Mouse (Mus musculus) ES-Bruce4 (cell line): ENCODE data around the gene Hspa1b.
"Not testable (repeated sequence)": the region's sequence is repeated elsewhere in the genome, so short reads cannot be mapped to it uniquely, and the experiment has no call there.

ENCODE experiments used
- CTCF ChIP-seq: IDR thresholded peaks from one replicate; pipeline ENCODE4 v1.8.1; 2011; ENCODE audit warnings: low read depth, low read length
- EP300 ChIP-seq: IDR thresholded peaks from 2 replicates; pipeline ENCODE4 v1.6.1; 2011; ENCODE audit warnings: low read depth, low read length; ENCODE audit not compliant: insufficient read depth

DNA sequence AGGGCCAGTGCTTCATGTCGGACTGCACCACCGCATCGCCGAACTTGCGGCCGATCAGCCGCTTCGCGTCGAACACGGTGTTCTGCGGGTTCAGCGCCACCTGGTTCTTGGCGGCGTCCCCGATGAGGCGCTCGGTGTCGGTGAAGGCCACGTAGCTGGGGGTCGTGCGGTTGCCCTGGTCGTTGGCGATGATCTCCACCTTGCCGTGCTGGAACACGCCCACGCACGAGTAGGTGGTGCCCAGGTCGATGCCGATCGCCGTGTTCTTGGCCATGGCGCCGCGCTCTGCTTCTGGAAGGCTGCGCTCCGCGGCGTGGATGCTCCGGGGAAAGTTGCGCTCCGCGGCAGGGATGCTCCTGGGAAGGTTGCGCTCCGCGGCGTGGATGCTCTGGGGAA, 306 bp downstream of the Hspa1b start:
- not testable (repeated sequence) for TF ChIP-seq CTCF, EP300
